Mouse (Mus musculus) myocyte (in vitro differentiated cells): Measurements from ENCODE around the gene Tgds. TPM values are rescaled to one million over a fixed set of nuclear protein-coding genes. Genes with fewer than 3 reads are reported as not detected.

Experiments used
- H3K27me3 ChIP-seq: one replicate; pipeline ENCODE4 v1.6.1; 2011; ENCODE audit not compliant: control insufficient read depth, insufficient read depth, insufficient read length
- H3K36me3 ChIP-seq: one replicate; pipeline ENCODE4 v1.6.1; 2011; ENCODE audit not compliant: control insufficient read depth, insufficient read depth
- H3K4me2 ChIP-seq: one replicate; pipeline ENCODE4 v1.6.1; 2011; ENCODE audit warnings: low read depth, control low read depth
- H3K4me3 ChIP-seq: one replicate; pipeline ENCODE4 v1.5.1; 2011; ENCODE audit warnings: mild to moderate bottlenecking, control low read depth, moderate library complexity
- H3K79me2 ChIP-seq: one replicate; pipeline ENCODE4 v1.6.1; 2011; ENCODE audit not compliant: control insufficient read depth, insufficient read depth
- H3ac ChIP-seq: one replicate; pipeline ENCODE4 v1.6.1; 2011; ENCODE audit not compliant: control insufficient read depth, insufficient read length
- CEBPB ChIP-seq: IDR thresholded peaks from 2 replicates; pipeline ENCODE4 v1.6.1; 2011; ENCODE audit warnings: mild to moderate bottlenecking, moderate library complexity; ENCODE audit not compliant: poor library complexity, insufficient read depth, severe bottlenecking
- E2F4 ChIP-seq: IDR thresholded peaks from one replicate; pipeline ENCODE4 v1.6.1; 2011; ENCODE audit warnings: mild to moderate bottlenecking, control low read depth, moderate library complexity; ENCODE audit not compliant: insufficient read depth
- MAX ChIP-seq: IDR thresholded peaks from one replicate; pipeline ENCODE4 v1.6.1; 2011; ENCODE audit warnings: low read depth, mild to moderate bottlenecking, control low read depth
- MYOD1 ChIP-seq, 3 experiments: IDR thresholded peaks; one replicate each; pipeline ENCODE4 v1.6.1; 2011; ENCODE audit warnings: control low read depth in 2 of 3, low read depth in 2 of 3, mild to moderate bottlenecking in 2 of 3, moderate library complexity in 1 of 3; ENCODE audit not compliant: insufficient read length in 2 of 3, control insufficient read depth in 1 of 3
- MYOG ChIP-seq, 3 experiments: IDR thresholded peaks; one replicate each; pipeline ENCODE4 v1.6.1; 2011; ENCODE audit warnings: control low read depth in 2 of 3, low read depth in 2 of 3, mild to moderate bottlenecking in 2 of 3; ENCODE audit not compliant: insufficient read length in 2 of 3, control insufficient read depth in 1 of 3, insufficient read depth in 1 of 3
- POLR2A ChIP-seq: IDR thresholded peaks from one replicate; pipeline ENCODE4 v1.6.1; 2011; ENCODE audit warnings: low read depth, mild to moderate bottlenecking, control low read depth, moderate library complexity; ENCODE audit not compliant: insufficient read length
- POLR2AphosphoS2 ChIP-seq: IDR thresholded peaks from one replicate; pipeline ENCODE4 v1.6.1; 2011; ENCODE audit warnings: low read depth, control low read depth; ENCODE audit not compliant: insufficient read length
- REST ChIP-seq: IDR thresholded peaks from one replicate; pipeline ENCODE4 v1.6.1; 2011; ENCODE audit warnings: mild to moderate bottlenecking, control low read depth, moderate library complexity; ENCODE audit not compliant: insufficient read depth, insufficient read length
- SRF ChIP-seq: IDR thresholded peaks from one replicate; pipeline ENCODE4 v1.6.1; 2011; ENCODE audit warnings: low read depth; ENCODE audit not compliant: control insufficient read depth, insufficient read length
- TCF12 ChIP-seq: IDR thresholded peaks from one replicate; pipeline ENCODE4 v1.6.1; 2011; ENCODE audit warnings: mild to moderate bottlenecking, control low read depth; ENCODE audit not compliant: poor library complexity, insufficient read depth, severe bottlenecking
- TCF3 ChIP-seq: IDR thresholded peaks from one replicate; pipeline ENCODE4 v1.6.1; 2011; ENCODE audit warnings: low read depth, control low read depth; ENCODE audit not compliant: insufficient read length
- USF1 ChIP-seq: IDR thresholded peaks from one replicate; pipeline ENCODE4 v1.6.1; 2011; ENCODE audit warnings: low read depth, mild to moderate bottlenecking, control low read depth, moderate library complexity
- polyA plus RNA-seq: library from polyadenylated mRNA; unstranded; fragments of >200 nt; fragmentation: generic; extraction: Trizol; gene quantifications from one replicate; pipeline ENCODE4 v1.2.1, GENCODE M21; 2012; ENCODE audit warnings: missing spikeins

Tgds gene
- polyA plus RNA-seq, 1 experiment: 10.0 TPM

DNA sequence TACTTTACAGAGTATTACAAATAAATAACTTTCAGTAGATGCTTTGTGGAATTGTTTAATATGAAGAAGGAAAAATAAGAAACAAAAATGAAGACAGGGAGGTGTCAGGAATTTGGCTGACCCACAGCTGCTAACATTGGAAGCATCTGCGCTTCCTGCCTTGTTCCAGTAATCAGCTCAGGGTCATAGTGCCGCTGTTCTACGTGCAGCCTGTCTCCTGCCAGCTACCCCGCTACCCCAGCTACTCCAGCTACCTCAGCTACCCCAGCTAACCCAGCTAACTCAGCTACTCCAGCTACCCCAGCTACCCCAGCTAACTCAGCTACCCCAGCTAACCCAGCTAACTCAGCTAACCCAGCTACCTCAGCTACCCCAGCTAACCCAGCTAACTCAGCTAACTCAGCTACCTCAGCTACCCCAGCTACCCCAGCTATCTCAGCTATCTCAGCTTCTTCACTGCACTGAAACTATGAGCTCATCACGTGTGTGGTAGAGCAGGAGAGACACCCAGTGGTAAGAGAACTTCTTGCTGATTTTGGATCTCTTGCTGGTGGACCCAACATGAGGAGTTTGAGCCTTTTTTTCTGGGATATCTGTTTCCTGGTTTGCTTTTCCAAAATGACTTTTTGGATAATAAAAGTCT lies 19.2 kb upstream of the Tgds start:
- H3K4me3 ChIP-seq: no peak overlapping the region
- H3K27me3 ChIP-seq: no peaks in the 10 kb centered on the region
- TF ChIP-seq USF1: no peak
- no peak for TF ChIP-seq TCF3
- no peak for TF ChIP-seq REST
- no peak for TF ChIP-seq E2F4
- TF ChIP-seq MAX: no peak
- no peak for TF ChIP-seq TCF12
- no peak for TF ChIP-seq MYOD1 (IDR thresholded peaks at IDR 0.05; ENCODE audit: control insufficient read depth in 1 of 3, insufficient read length in 2 of 3, low read depth in 2 of 3)
- TF ChIP-seq POLR2AphosphoS2: no peak
- TF ChIP-seq POLR2A: no peak
- TF ChIP-seq CEBPB: no peak
- TF ChIP-seq MYOG (IDR thresholded peaks at IDR 0.05; ENCODE audit: control insufficient read depth in 1 of 3, insufficient read depth in 1 of 3, insufficient read length in 2 of 3, low read depth in 2 of 3): no peak
- TF ChIP-seq SRF: no peak
- H3K36me3 ChIP-seq: no peaks in the 10 kb centered on the region
- no peak overlapping the region for H3K4me2 ChIP-seq
- H3K79me2 ChIP-seq: no peaks in the 10 kb centered on the region
- no peak overlapping the region for H3ac ChIP-seq

DNA sequence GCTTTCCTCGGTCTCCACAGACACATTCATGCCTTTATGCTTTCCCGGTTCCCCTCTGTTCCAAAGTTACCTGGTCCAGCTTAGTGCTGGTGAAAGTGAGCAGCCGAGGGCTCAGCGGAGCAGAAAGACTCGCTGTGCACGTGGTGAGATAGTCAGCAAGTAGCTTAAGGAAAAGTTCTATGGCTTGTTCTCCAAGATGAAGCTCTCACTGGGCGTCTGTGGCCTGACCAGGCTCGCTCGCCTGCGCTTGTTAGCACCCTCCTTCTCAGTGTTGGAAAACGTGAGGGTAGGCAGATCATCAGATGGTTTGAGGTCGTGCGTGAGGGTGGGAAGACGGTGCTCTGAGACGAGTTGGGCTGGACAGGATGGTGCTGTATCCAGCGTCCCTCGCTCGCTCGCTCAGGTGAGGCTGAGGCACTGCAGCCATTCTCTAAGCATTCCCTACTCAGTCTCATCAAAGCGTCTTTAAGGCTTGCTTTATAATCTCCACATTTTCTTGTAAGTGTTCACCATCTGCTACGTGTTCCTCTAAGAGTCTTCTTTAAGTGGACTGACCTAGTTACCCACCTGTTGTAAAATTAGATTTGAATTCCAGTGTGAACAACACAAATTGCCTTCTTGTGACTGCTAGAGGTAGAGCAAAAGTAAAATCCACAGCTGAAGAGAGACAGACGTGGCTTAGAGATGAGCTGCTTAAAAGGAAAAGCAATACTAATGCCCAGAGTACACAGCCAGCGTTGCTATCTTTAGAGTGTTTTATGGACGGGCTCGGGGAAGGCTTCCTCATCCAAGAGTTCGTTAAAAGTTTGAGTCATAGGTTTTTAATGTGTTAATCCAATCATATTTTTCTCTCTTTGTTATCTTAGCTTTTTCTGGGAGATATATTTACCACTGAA lies 18.3 kb upstream of the Tgds start:
- no peaks in the 10 kb centered on the region for H3K79me2 ChIP-seq
- H3ac ChIP-seq: no peak overlapping the region
- TF ChIP-seq REST (no peak), POLR2AphosphoS2 (no peak), SRF (no peak), CEBPB (no peak), MYOG (IDR thresholded peaks at IDR 0.05; ENCODE audit: control insufficient read depth in 1 of 3, insufficient read depth in 1 of 3, insufficient read length in 2 of 3, low read depth in 2 of 3) (no peak), POLR2A (no peak), MAX (no peak), TCF12 (no peak), USF1 (no peak)
- H3K4me2 ChIP-seq: no peak overlapping the region
- no peaks in the 10 kb centered on the region for H3K27me3 ChIP-seq
- no peak overlapping the region for H3K4me3 ChIP-seq
- no peaks in the 10 kb centered on the region for H3K36me3 ChIP-seq

DNA sequence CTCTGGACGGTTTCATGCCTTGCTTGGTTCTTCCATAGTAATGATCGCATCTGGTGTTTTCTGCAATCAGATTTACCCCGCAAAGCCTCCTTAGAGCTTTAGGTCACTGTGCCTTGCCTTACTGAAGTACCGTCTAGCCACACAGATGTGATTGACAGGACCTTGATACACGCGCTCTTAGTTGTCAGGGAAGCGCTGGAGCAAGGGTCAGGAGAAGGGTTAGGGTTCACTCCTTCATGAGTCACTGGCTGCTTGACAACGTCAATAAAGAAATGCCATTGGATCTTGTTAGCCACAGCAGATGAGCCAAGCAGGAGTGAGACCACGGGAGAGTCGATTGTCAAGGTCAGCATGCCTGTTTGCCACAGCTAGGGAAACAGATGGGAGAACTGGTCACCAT lies 16.0 kb upstream of the Tgds start:
- Histone ChIP-seq H3K27me3 (no peaks in the 10 kb centered on the region), H3K4me2 (no peak overlapping the region), H3K4me3 (no peak overlapping the region), H3K36me3 (no peaks in the 10 kb centered on the region), H3ac (no peak overlapping the region), H3K79me2 (no peaks in the 10 kb centered on the region)
- TF ChIP-seq REST (no peak), MYOD1 (IDR thresholded peaks at IDR 0.05; ENCODE audit: control insufficient read depth in 1 of 3, insufficient read length in 2 of 3, low read depth in 2 of 3) (no peak), USF1 (no peak), SRF (no peak), CEBPB (no peak), TCF3 (no peak), POLR2AphosphoS2 (no peak), TCF12 (no peak), MAX (no peak)

DNA sequence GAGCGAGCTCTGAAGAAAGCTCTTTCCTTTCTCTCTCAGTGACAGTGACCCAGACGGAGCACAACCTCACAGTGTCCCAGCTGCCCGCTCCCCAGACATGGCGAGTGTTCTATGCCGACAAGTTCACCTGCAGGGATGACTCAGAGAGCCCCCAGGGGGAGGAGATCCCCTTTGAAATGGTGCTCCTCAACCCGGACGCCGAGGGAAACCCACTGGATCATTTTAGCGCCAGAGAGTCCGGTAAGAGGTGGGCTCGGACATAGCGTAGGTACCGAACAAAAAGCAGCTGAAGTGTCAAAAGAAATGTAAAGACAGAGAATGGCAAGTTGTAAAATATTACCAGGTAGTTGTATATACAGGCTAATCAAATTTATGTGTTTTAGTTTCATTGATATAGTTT lies 15.5 kb upstream of the Tgds start:
- no peak for TF ChIP-seq E2F4
- TF ChIP-seq CEBPB: no peak
- TF ChIP-seq USF1: no peak
- no peak for TF ChIP-seq POLR2A
- no peak for TF ChIP-seq REST
- no peak for TF ChIP-seq TCF12
- TF ChIP-seq SRF: no peak
- no peak for TF ChIP-seq TCF3
- no peak for TF ChIP-seq MYOD1 (IDR thresholded peaks at IDR 0.05; ENCODE audit: control insufficient read depth in 1 of 3, insufficient read length in 2 of 3, low read depth in 2 of 3)
- TF ChIP-seq MAX: no peak
- Histone ChIP-seq H3K4me3 (no peak overlapping the region), H3K79me2 (no peaks in the 10 kb centered on the region), H3K27me3 (no peaks in the 10 kb centered on the region), H3K4me2 (no peak overlapping the region), H3ac (no peak overlapping the region), H3K36me3 (no peaks in the 10 kb centered on the region)
